Mouse (Mus musculus) ES-E14 (cell line): ENCODE data around the gene Fhl2. TPM values are rescaled to one million over a fixed set of nuclear protein-coding genes. Genes with fewer than 3 reads are reported as not detected.

ENCODE experiments used
- DNase-seq: peaks from one replicate; pipeline ENCODE4 v3.0.0-alpha.2; 2013; ENCODE audit warnings: low read depth, low spot score
- H3K27ac ChIP-seq: 2 replicates; pipeline ENCODE4 v1.5.1; 2012; ENCODE audit warnings: low read depth, mild to moderate bottlenecking, low read length, moderate library complexity, mixed read lengths; ENCODE audit not compliant: poor library complexity, insufficient read depth, severe bottlenecking
- H3K36me3 ChIP-seq: 2 replicates; pipeline ENCODE4 v1.6.1; 2012; ENCODE audit warnings: mild to moderate bottlenecking, low read length, moderate library complexity, mixed read lengths; ENCODE audit not compliant: control insufficient read depth, poor library complexity, insufficient read depth, severe bottlenecking
- H3K4me1 ChIP-seq, 2 experiments: fragments of 150-350 bp in 1 of 2; sonication (generic) in 1 of 2; 2 replicates each; pipeline ENCODE4 v1.6.1; 2012; ENCODE audit warnings: low read length in 2 of 2, mild to moderate bottlenecking in 1 of 2, mixed read lengths in 1 of 2; ENCODE audit not compliant: control insufficient read depth in 2 of 2, insufficient read depth in 2 of 2, poor library complexity in 1 of 2
- H3K4me3 ChIP-seq, 2 experiments: fragments of 150-350 bp in 1 of 2; sonication (generic) in 1 of 2; 2 replicates each; pipeline ENCODE4 v1.5.1; 2012; ENCODE audit warnings: low read length in 2 of 2, low read depth in 1 of 2, mild to moderate bottlenecking in 1 of 2, mixed read lengths in 1 of 2; ENCODE audit not compliant: insufficient read depth in 1 of 2, poor library complexity in 1 of 2, severe bottlenecking in 1 of 2
- H3K9ac ChIP-seq: 2 replicates; pipeline ENCODE4 v1.6.1; 2012; ENCODE audit warnings: low read depth, mild to moderate bottlenecking, low read length, mixed read lengths; ENCODE audit not compliant: poor library complexity, insufficient read depth, severe bottlenecking
- H3K9me3 ChIP-seq: fragments of 150-350 bp; sonication (generic); 2 replicates; pipeline ENCODE4 v1.6.1; 2012; ENCODE audit warnings: low read depth, mild to moderate bottlenecking, low read length; ENCODE audit not compliant: control insufficient read depth, insufficient read depth
- CHD2 ChIP-seq: IDR thresholded peaks from 2 replicates; pipeline ENCODE4 v1.6.1; 2014; ENCODE audit warnings: mild to moderate bottlenecking, low read depth, low read length, inconsistent platforms
- HCFC1 ChIP-seq: IDR thresholded peaks from 2 replicates; pipeline ENCODE4 v1.6.1; 2012; ENCODE audit warnings: low read length, inconsistent platforms, borderline replicate concordance; ENCODE audit not compliant: insufficient read depth
- MAFK ChIP-seq: IDR thresholded peaks from 2 replicates; pipeline ENCODE4 v1.6.1; 2014; ENCODE audit warnings: mild to moderate bottlenecking, low read depth, low read length, inconsistent platforms; ENCODE audit not compliant: insufficient read depth
- ZC3H11A ChIP-seq: IDR thresholded peaks from 2 replicates; pipeline ENCODE4 v1.6.1; 2012; ENCODE audit warnings: low read depth, mild to moderate bottlenecking, inconsistent platforms, low read length, borderline replicate concordance
- ZNF384 ChIP-seq: IDR thresholded peaks from 2 replicates; pipeline ENCODE4 v1.6.1; 2012; ENCODE audit warnings: low read depth, low read length, inconsistent platforms
- in situ Hi-C, 2 experiments: fragments of 600-800 bp; cut with MboI; formaldehyde crosslinking; loops; one replicate each; pipeline ENCODE4 v1.15.1; 2025; ENCODE audit warnings: low sequenced_read_pairs in 2 of 2, inconsistent platforms in 1 of 2; ENCODE audit not compliant: unreplicated experiment in 2 of 2
- total RNA-seq: library from RNA; depleted of rRNA; stranded (reverse); fragments of 300-350 nt; gene quantifications from 2 replicates; pipeline ENCODE4 v1.2.3, GENCODE M21; 2012

Gene Fhl2
- total RNA-seq, 1 experiment: 27.4 TPM

GRCm38 (mm10) chr1:43153538-43153937, 43.2 kb downstream of the Fhl2 start:
- DNase-seq: no peak
- no peaks in the 10 kb centered on the region for H3K4me1 ChIP-seq
- H3K4me3 ChIP-seq: no peak overlapping the region
- H3K9me3 ChIP-seq: no peaks in the 10 kb centered on the region
- in situ Hi-C loops: loop anchor here in 1 of 2 experiments (10.0 kb wide), 1 partner anchor 591 kb away; no protein-coding TSS in a partner anchor
- H3K36me3 ChIP-seq: no peaks in the 10 kb centered on the region
- TF ChIP-seq HCFC1 (no peak), MAFK (no peak), ZNF384 (no peak), CHD2 (no peak), ZC3H11A (no peak)
- H3K27ac ChIP-seq: no peak overlapping the region
- no peak overlapping the region for H3K9ac ChIP-seq

GRCm38 (mm10) chr1:43152626-43153025, 44.2 kb downstream of the Fhl2 start:
- Histone ChIP-seq H3K36me3 (no peaks in the 10 kb centered on the region), H3K27ac (no peak overlapping the region), H3K4me3 (no peak overlapping the region), H3K9me3 (no peaks in the 10 kb centered on the region), H3K9ac (no peak overlapping the region), H3K4me1 (no peaks in the 10 kb centered on the region)
- TF ChIP-seq ZC3H11A (no peak), CHD2 (no peak), ZNF384 (no peak), HCFC1 (no peak), MAFK (no peak)
- no peak for DNase-seq
- in situ Hi-C loops: loop anchor here in 1 of 2 experiments (10.0 kb wide), 1 partner anchor 592 kb away; no protein-coding TSS in a partner anchor

GRCm38 (mm10) chr1:43150225-43150624, 46.6 kb downstream of the Fhl2 start:
- Histone ChIP-seq H3K9me3 (no peaks in the 10 kb centered on the region), H3K4me3 (no peak overlapping the region), H3K27ac (no peak overlapping the region), H3K36me3 (no peaks in the 10 kb centered on the region), H3K4me1 (no peaks in the 10 kb centered on the region), H3K9ac (no peak overlapping the region)
- DNase-seq: no peak
- TF ChIP-seq ZC3H11A (no peak), MAFK (no peak), HCFC1 (no peak), ZNF384 (no peak), CHD2 (no peak)
- in situ Hi-C loops: loop anchor here in 1 of 2 experiments (10.0 kb wide), 1 partner anchor 595 kb away; no protein-coding TSS in a partner anchor

GRCm38 (mm10) chr1:43147474-43147873, 49.3 kb downstream of the Fhl2 start:
- no peak overlapping the region for H3K4me3 ChIP-seq
- DNase-seq: no peak
- TF ChIP-seq MAFK (no peak), HCFC1 (no peak), ZNF384 (no peak), CHD2 (no peak), ZC3H11A (no peak)
- H3K9ac ChIP-seq: no peak overlapping the region
- H3K9me3 ChIP-seq: no peaks in the 10 kb centered on the region
- H3K27ac ChIP-seq: no peak overlapping the region
- in situ Hi-C loops: loop anchor here in 1 of 2 experiments (10.0 kb wide), 1 partner anchor 117 kb away; no protein-coding TSS in a partner anchor
- no peaks in the 10 kb centered on the region for H3K4me1 ChIP-seq
- 0 out of 2 replicates have a peak, but pooled peaks cover 2% of the 10 kb centered on the region for H3K36me3 ChIP-seq
